Mouse (Mus musculus) stomach, embryonic 15.5 days (tissue): ENCODE measurements around the gene Traf3. TPM values are rescaled to one million over a fixed set of nuclear protein-coding genes. Genes with fewer than 3 reads are reported as not detected.

ENCODE experiments used
- ATAC-seq: fragments of 200-750 bp; cut with Nextera tagmentation; 2 replicates; pipeline ENCODE4 v1.8.0; 2017; ENCODE audit warnings: low read depth, moderate number of reproducible peaks, moderate TSS enrichment; ENCODE audit not compliant: insufficient read depth, low FRiP score
- H3K27ac ChIP-seq: fragments of 300-500 bp; sonication (generic); 2 replicates; pipeline ENCODE4 v1.5.1; 2015; ENCODE audit warnings: mild to moderate bottlenecking, inconsistent platforms
- H3K27me3 ChIP-seq: fragments of 300-500 bp; sonication (generic); replicated peaks from 2 replicates; pipeline ENCODE4 v1.6.1; 2015; ENCODE audit warnings: inconsistent platforms
- H3K36me3 ChIP-seq: fragments of 300-500 bp; sonication (generic); 2 replicates; pipeline ENCODE4 v1.6.1; 2015; ENCODE audit warnings: inconsistent platforms
- H3K4me1 ChIP-seq: fragments of 300-500 bp; sonication (generic); 2 replicates; pipeline ENCODE4 v1.6.1; 2015; ENCODE audit warnings: inconsistent platforms
- H3K4me2 ChIP-seq: fragments of 300-500 bp; sonication (generic); 2 replicates; pipeline ENCODE4 v1.6.1; 2015; ENCODE audit warnings: mild to moderate bottlenecking, inconsistent platforms
- H3K4me3 ChIP-seq: fragments of 300-500 bp; sonication (generic); replicated peaks from 2 replicates; pipeline ENCODE4 v1.5.1; 2015; ENCODE audit warnings: inconsistent platforms
- H3K9ac ChIP-seq: fragments of 300-500 bp; sonication (generic); 2 replicates; pipeline ENCODE4 v1.6.1; 2015; ENCODE audit warnings: inconsistent platforms
- H3K9me3 ChIP-seq: fragments of 300-500 bp; sonication (generic); 2 replicates; pipeline ENCODE4 v1.6.1; 2016; ENCODE audit warnings: inconsistent platforms
- WGBS: fragments of 180-500 bp; shearing (Covaris S2); methylation state at CpG from one replicate; pipeline ENCODE4 v1.1.7; 2015; 5-methylcytosine and 5-hydroxymethylcytosine counted together
- polyA plus RNA-seq: library from polyadenylated mRNA; unstranded; fragments of >200 nt; fragmentation: Nextera tagmentation; extraction: Ambion mirVana; gene quantifications from 2 replicates; pipeline ENCODE4 v1.2.1, GENCODE M21; 2015

Traf3 gene
- polyA plus RNA-seq, 1 experiment from 2014 or later: 8.4 TPM

- Histone ChIP-seq H3K27ac (no peak overlapping the region), H3K4me2 (no peak overlapping the region), H3K9ac (no peak overlapping the region), H3K4me3 (no peak overlapping the region), H3K4me1 (no peaks in the 10 kb centered on the region), H3K36me3 (peaks cover 11% of the 10 kb centered on the region; the same call in 1 of the 2 replicates), H3K27me3 (no peaks in the 10 kb centered on the region), H3K9me3 (no peaks in the 10 kb centered on the region)
- WGBS: 86% methylated on average over 6 of the region's 6 CpGs
- ATAC-seq: no peak
Observed at GRCm38 (mm10) chr12:111218867-111219266, 52.7 kb downstream of the Traf3 start.

GRCm38 (mm10) chr12:111225197-111225780 is 59.1 kb downstream of the Traf3 start:
- Histone ChIP-seq H3K36me3 (peaks cover 11% of the 10 kb centered on the region; the same call in 1 of the 2 replicates), H3K27ac (no peak overlapping the region), H3K4me3 (no peak overlapping the region), H3K4me2 (no peak overlapping the region), H3K9ac (no peak overlapping the region), H3K27me3 (no peaks in the 10 kb centered on the region), H3K9me3 (no peaks in the 10 kb centered on the region), H3K4me1 (0 out of 2 replicates have a peak, but pooled peaks cover 2% of the 10 kb centered on the region)
- 65% methylated on average over 10 of the region's 10 CpGs for WGBS
- no peak for ATAC-seq

DNA sequence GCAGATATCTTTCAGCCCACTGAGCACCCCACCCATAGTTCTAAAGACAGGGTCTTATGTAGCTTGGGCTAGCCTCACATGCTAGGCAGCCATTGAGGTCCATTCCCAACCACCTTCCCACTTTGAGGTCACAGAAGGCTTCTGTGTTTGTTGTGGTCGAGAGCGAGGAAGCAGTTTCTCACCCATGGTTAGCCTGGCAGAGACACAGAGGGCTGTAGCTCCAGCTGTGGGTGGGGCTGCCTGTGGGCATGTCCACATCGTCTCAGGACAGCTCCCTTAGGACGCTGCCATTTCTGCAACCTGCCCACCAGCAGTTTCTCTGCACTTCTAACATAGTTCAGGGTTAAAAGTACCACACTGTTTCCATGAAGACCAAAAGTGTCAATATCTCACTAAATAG is 61.2 kb downstream of the Traf3 start:
- 70% methylated on average over 4 of the region's 4 CpGs for WGBS
- H3K27ac ChIP-seq: no peak overlapping the region
- no peaks in the 10 kb centered on the region for H3K9me3 ChIP-seq
- H3K36me3 ChIP-seq: 0 out of 2 replicates have a peak, but pooled peaks cover under 1% of the 10 kb centered on the region
- ATAC-seq: no peak
- 0 out of 2 replicates have a peak, but pooled peaks cover 2% of the 10 kb centered on the region for H3K4me1 ChIP-seq
- H3K4me2 ChIP-seq: no peak overlapping the region
- H3K9ac ChIP-seq: no peak overlapping the region
- no peak overlapping the region for H3K4me3 ChIP-seq
- no peaks in the 10 kb centered on the region for H3K27me3 ChIP-seq

GRCm38 (mm10) chr12:111228488-111228887 is 62.3 kb downstream of the Traf3 start:
- Histone ChIP-seq H3K9ac (no peak overlapping the region), H3K4me2 (no peak overlapping the region), H3K4me3 (no peak overlapping the region), H3K27ac (no peak overlapping the region), H3K36me3 (no peaks in the 10 kb centered on the region), H3K9me3 (no peaks in the 10 kb centered on the region), H3K4me1 (0 out of 2 replicates have a peak, but pooled peaks cover 2% of the 10 kb centered on the region), H3K27me3 (no peaks in the 10 kb centered on the region)
- ATAC-seq: no peak
- WGBS: 90% methylated on average over 5 of the region's 5 CpGs

- WGBS: 82% methylated on average over 2 of the region's 2 CpGs
- no peak for ATAC-seq
Observed at GRCm38 (mm10) chr12:111230793-111231192, 64.6 kb downstream of the Traf3 start.

DNA sequence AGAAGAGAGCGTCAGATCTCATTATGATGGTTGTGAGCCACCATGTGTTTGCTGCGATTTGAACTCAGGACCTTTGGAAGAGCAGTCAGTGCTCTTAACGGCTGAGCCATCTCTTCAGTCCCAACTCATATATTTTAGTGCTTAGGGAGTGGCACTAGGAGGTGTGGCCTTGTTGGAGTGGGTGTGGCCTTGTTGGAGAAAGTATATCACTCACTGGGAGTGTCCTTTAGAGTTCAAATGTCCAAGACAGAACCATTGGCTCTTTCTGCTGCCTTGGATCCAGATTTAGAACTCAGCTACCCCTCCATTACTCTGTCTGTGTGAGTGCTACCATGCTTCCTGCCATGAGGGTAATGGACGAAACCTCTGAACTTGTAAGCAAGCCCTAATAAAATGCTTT is 67.6 kb downstream of the Traf3 start:
- Histone ChIP-seq H3K4me1 (no peaks in the 10 kb centered on the region), H3K27ac (peak overlapping the region; percentile 63), H3K9me3 (no peaks in the 10 kb centered on the region), H3K36me3 (no peaks in the 10 kb centered on the region), H3K4me3 (no peak overlapping the region), H3K9ac (no peak overlapping the region), H3K4me2 (no peak overlapping the region), H3K27me3 (no peaks in the 10 kb centered on the region)
- WGBS: 79% methylated on average over 4 of the region's 4 CpGs
- peak; percentile 40; the same call in 1 of the 2 replicates for ATAC-seq

More at GRCm38 (mm10) chr12:111230793-111231192, 64.6 kb downstream of the Traf3 start:
- Histone ChIP-seq H3K27ac (no peak overlapping the region), H3K9me3 (no peaks in the 10 kb centered on the region), H3K4me1 (no peaks in the 10 kb centered on the region), H3K9ac (no peak overlapping the region), H3K4me2 (no peak overlapping the region), H3K36me3 (no peaks in the 10 kb centered on the region), H3K27me3 (no peaks in the 10 kb centered on the region), H3K4me3 (no peak overlapping the region)

DNA sequence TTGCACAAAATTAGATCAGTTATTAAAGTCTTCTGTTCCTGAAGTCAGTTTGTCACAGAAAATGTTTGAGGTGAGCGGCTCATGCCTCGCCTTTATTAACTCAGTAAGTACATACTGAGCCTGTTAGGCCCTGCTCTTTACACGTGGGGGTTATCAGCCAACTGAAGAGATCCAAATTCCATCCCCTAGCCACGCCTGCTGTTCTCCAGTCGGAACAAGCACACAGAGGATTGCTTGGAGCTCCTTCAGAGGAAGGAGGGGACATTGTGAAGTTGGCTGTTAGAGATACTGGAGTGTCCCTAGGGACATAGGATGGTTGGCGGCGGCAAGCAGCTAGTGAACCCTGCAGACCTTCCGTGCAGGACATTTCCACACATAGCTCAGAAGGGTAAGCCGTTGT is 68.2 kb downstream of the Traf3 start:
- peak; percentile 76 for ATAC-seq
- H3K4me1 ChIP-seq: no peaks in the 10 kb centered on the region
- H3K9ac ChIP-seq: no peak overlapping the region
- no peaks in the 10 kb centered on the region for H3K9me3 ChIP-seq
- WGBS: 76% methylated on average over 9 of the region's 9 CpGs
- no peaks in the 10 kb centered on the region for H3K36me3 ChIP-seq
- peak overlapping the region; percentile 63; the same call in 1 of the 2 replicates for H3K27ac ChIP-seq
- no peak overlapping the region for H3K4me2 ChIP-seq
- no peak overlapping the region for H3K4me3 ChIP-seq
- no peaks in the 10 kb centered on the region for H3K27me3 ChIP-seq

DNA sequence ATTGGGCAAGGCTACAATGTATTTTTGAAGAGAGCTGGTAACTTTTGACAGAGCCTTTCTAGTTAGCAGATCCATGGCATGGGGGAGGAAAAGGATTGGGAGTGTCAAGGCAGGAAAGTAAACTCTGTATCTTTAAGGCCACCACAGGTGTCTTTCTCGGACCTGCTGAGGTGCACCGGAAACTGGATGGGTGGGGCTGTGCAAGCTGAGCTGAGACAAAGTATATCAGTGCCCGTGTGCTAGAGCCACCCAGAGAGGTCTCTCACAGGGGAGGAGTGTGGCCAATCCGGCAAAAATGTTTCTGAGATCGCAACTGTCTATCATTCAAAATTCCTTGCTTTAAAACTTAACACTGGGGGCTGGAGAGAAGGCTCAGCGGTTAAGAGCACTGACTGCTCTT is 69.5 kb downstream of the Traf3 start:
- no peak for ATAC-seq
- no peaks in the 10 kb centered on the region for H3K4me1 ChIP-seq
- no peaks in the 10 kb centered on the region for H3K27me3 ChIP-seq
- H3K36me3 ChIP-seq: no peaks in the 10 kb centered on the region
- H3K9me3 ChIP-seq: no peaks in the 10 kb centered on the region
- H3K4me3 ChIP-seq: no peak overlapping the region
- no peak overlapping the region for H3K27ac ChIP-seq
- no peak overlapping the region for H3K4me2 ChIP-seq
- no peak overlapping the region for H3K9ac ChIP-seq
- 75% methylated on average over 6 of the region's 6 CpGs for WGBS

DNA sequence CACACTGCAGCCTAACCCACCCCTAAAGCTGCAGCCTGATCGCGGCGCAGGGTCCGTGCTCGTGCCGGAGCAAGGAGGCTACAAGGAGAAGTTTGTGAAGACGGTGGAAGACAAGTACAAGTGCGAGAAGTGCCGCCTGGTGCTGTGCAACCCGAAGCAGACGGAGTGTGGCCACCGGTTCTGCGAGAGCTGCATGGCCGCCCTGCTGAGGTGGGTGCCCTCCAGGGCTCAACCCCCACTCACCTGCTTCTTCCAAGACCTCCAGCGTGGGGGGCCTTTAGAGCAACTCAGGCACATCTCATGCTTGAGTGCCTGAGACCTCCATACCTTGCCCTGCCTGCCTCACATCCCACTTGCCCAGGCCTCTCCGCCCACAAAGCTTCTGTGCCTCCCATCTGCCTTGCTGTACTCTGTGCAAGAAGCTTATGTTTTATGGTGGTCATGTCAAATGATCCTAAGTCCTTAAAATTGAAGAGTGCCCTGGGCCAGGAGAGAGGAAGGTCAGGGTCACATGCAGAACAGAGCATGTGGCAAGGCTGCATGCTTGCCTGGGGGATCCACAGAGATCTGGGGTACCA is 71.5 kb downstream of the Traf3 start:
- Histone ChIP-seq H3K9me3 (no peaks in the 10 kb centered on the region), H3K27me3 (no peaks in the 10 kb centered on the region), H3K4me1 (no peaks in the 10 kb centered on the region), H3K27ac (peak overlapping the region; percentile 42; the same call in 1 of the 2 replicates), H3K4me3 (no peak overlapping the region), H3K36me3 (no peaks in the 10 kb centered on the region), H3K9ac (no peak overlapping the region), H3K4me2 (no peak overlapping the region)
- ATAC-seq: no peak
- 95% methylated on average over 16 of the region's 16 CpGs for WGBS

DNA sequence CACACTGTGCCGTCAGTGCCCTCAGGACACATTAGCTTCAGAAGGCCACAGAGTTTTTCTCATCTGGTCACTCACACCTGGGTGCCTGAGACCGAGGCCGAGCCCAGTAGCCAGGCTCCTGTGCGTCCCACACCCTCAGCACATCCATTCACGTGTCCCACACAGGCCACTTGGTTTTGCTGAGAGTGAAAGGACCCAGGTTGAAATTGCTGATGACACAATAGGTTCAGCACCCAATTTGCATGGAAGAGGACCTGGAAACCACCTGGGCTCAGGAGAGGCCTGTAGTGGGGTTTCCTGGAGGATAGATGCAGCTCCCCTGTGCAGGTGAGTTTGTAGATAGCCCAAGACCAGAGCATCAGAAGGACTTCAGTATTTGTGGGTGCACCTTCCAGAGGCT is 72.2 kb downstream of the Traf3 start:
- WGBS: 83% methylated on average over 5 of the region's 5 CpGs
- ATAC-seq: no peak
- H3K27me3 ChIP-seq: no peaks in the 10 kb centered on the region
- H3K36me3 ChIP-seq: peaks cover 5% of the 10 kb centered on the region
- H3K9me3 ChIP-seq: no peaks in the 10 kb centered on the region
- no peak overlapping the region for H3K4me2 ChIP-seq
- no peak overlapping the region for H3K4me3 ChIP-seq
- H3K27ac ChIP-seq: peak overlapping the region; percentile 42; the same call in 1 of the 2 replicates
- H3K4me1 ChIP-seq: no peaks in the 10 kb centered on the region
- no peak overlapping the region for H3K9ac ChIP-seq

- Histone ChIP-seq H3K4me1 (no peaks in the 10 kb centered on the region), H3K9me3 (no peaks in the 10 kb centered on the region), H3K27ac (peak overlapping the region; percentile 42; the same call in 1 of the 2 replicates), H3K27me3 (no peaks in the 10 kb centered on the region), H3K4me3 (no peak overlapping the region), H3K9ac (no peak overlapping the region), H3K4me2 (no peak overlapping the region), H3K36me3 (peaks cover 6% of the 10 kb centered on the region)
- peak; percentile 61; the same call in 1 of the 2 replicates for ATAC-seq
- 45% methylated on average over 4 of the region's 4 CpGs for WGBS
Observed at GRCm38 (mm10) chr12:111238778-111239177, 72.6 kb downstream of the Traf3 start.

GRCm38 (mm10) chr12:111239930-111240329 is 73.8 kb downstream of the Traf3 start:
- ATAC-seq: no peak
- WGBS: 82% methylated on average over 10 of the region's 10 CpGs
- no peaks in the 10 kb centered on the region for H3K9me3 ChIP-seq
- no peaks in the 10 kb centered on the region for H3K4me1 ChIP-seq
- no peaks in the 10 kb centered on the region for H3K27me3 ChIP-seq
- H3K27ac ChIP-seq: no peak overlapping the region
- H3K9ac ChIP-seq: no peak overlapping the region
- no peak overlapping the region for H3K4me2 ChIP-seq
- H3K4me3 ChIP-seq: no peak overlapping the region
- H3K36me3 ChIP-seq: peaks cover 6% of the 10 kb centered on the region
